Mouse (Mus musculus) limb, embryonic 15.5 days (tissue): ENCODE results near the gene Gtpbp10. TPM values are rescaled to one million over a fixed set of nuclear protein-coding genes. Genes with fewer than 3 reads are reported as not detected.

ENCODE experiments used
- ATAC-seq: fragments of 200-750 bp; cut with Nextera tagmentation; 2 replicates; pipeline ENCODE4 v1.8.0; 2017; ENCODE audit warnings: low read depth, moderate TSS enrichment; ENCODE audit not compliant: insufficient number of reproducible peaks, low FRiP score, low TSS enrichment
- H3K27ac ChIP-seq: fragments of 300-500 bp; sonication (generic); 2 replicates; pipeline ENCODE4 v1.5.1; 2015; ENCODE audit warnings: moderate library complexity, mild to moderate bottlenecking, inconsistent platforms
- H3K27me3 ChIP-seq: fragments of 300-500 bp; sonication (generic); 2 replicates; pipeline ENCODE4 v1.6.1; 2015; ENCODE audit warnings: inconsistent platforms
- H3K36me3 ChIP-seq: fragments of 300-500 bp; sonication (generic); 2 replicates; pipeline ENCODE4 v1.6.1; 2015; ENCODE audit warnings: inconsistent platforms
- H3K4me1 ChIP-seq: fragments of 300-500 bp; sonication (generic); 2 replicates; pipeline ENCODE4 v1.6.1; 2015; ENCODE audit warnings: inconsistent platforms
- H3K4me2 ChIP-seq: fragments of 300-500 bp; sonication (generic); 2 replicates; pipeline ENCODE4 v1.6.1; 2015; ENCODE audit warnings: mild to moderate bottlenecking, inconsistent platforms
- H3K4me3 ChIP-seq: fragments of 300-500 bp; sonication (generic); 2 replicates; pipeline ENCODE4 v1.5.1; 2015; ENCODE audit warnings: mild to moderate bottlenecking, inconsistent platforms
- H3K9ac ChIP-seq: fragments of 300-500 bp; sonication (generic); 2 replicates; pipeline ENCODE4 v1.6.1; 2015; ENCODE audit warnings: inconsistent platforms
- H3K9me3 ChIP-seq: fragments of 300-500 bp; sonication (generic); 2 replicates; pipeline ENCODE4 v1.6.1; 2016; ENCODE audit warnings: inconsistent platforms
- WGBS: fragments of 180-500 bp; shearing (Covaris S2); methylation state at CpG from one replicate; pipeline ENCODE4 v1.1.7; 2015; 5-methylcytosine and 5-hydroxymethylcytosine counted together
- polyA plus RNA-seq: library from polyadenylated mRNA; unstranded; fragments of >200 nt; fragmentation: Nextera tagmentation; extraction: Ambion mirVana; gene quantifications from 2 replicates; pipeline ENCODE4 v1.2.1, GENCODE M21; 2015

The Gtpbp10 gene
- polyA plus RNA-seq, 1 experiment from 2014 or later: 20.2 TPM

- H3K9ac ChIP-seq: no peak overlapping the region
- no peak for ATAC-seq
- no peak overlapping the region for H3K4me2 ChIP-seq
- H3K9me3 ChIP-seq: no peaks in the 10 kb centered on the region
- H3K36me3 ChIP-seq: no peaks in the 10 kb centered on the region
- H3K4me1 ChIP-seq: no peaks in the 10 kb centered on the region
- no peak overlapping the region for H3K4me3 ChIP-seq
- H3K27ac ChIP-seq: no peak overlapping the region
- WGBS: 41% methylated on average over 16 of the region's 16 CpGs
- peaks cover 6% of the 10 kb centered on the region; the same call in 1 of the 2 replicates for H3K27me3 ChIP-seq
Measured at GRCm38 (mm10) chr5:5494269-5495005, 64.9 kb downstream of the Gtpbp10 start.

- ATAC-seq: no peak
- no peak overlapping the region for H3K27ac ChIP-seq
- no peaks in the 10 kb centered on the region for H3K9me3 ChIP-seq
- no peaks in the 10 kb centered on the region for H3K36me3 ChIP-seq
- H3K4me3 ChIP-seq: no peak overlapping the region
- no peak overlapping the region for H3K4me2 ChIP-seq
- H3K27me3 ChIP-seq: peaks cover 6% of the 10 kb centered on the region; the same call in 1 of the 2 replicates
- WGBS: 92% methylated on average over 4 of the region's 4 CpGs
- no peaks in the 10 kb centered on the region for H3K4me1 ChIP-seq
- no peak overlapping the region for H3K9ac ChIP-seq
Measured at GRCm38 (mm10) chr5:5492163-5492562, 67.2 kb downstream of the Gtpbp10 start.

Other genes starting within 250 kb of the Gtpbp10 start
- 18.0 and 19.2 TPM in 2 replicates for gene Cdk14, start 139.2 kb downstream of the Gtpbp10 start, polyA plus RNA-seq
- 0.26 TPM in 1 of 2 replicates, not detected in the other for gene 1700015F17Rik, start 80.4 kb downstream of the Gtpbp10 start, polyA plus RNA-seq
- gene Cldn12, start 44.6 kb downstream of the Gtpbp10 start, polyA plus RNA-seq: 14.3 and 15.3 TPM in 2 replicates
- gene Gm8773, start 14.3 kb upstream of the Gtpbp10 start, polyA plus RNA-seq: 0.95 and 1.0 TPM in 2 replicates
- 1.9 and 2.1 TPM in 2 replicates for gene Cfap69, start 104.7 kb upstream of the Gtpbp10 start, polyA plus RNA-seq
- 4.2 and 4.6 TPM in 2 replicates for gene Steap2, start 135.0 kb upstream of the Gtpbp10 start, polyA plus RNA-seq
- gene Steap1, start 189.8 kb upstream of the Gtpbp10 start, polyA plus RNA-seq: 5.2 and 5.3 TPM in 2 replicates